Mouse (Mus musculus) cerebellum, postnatal 14 days (tissue): ENCODE results near the gene Gm15319.
"Not testable (repeated sequence)": the region's sequence is repeated elsewhere in the genome, so short reads cannot be mapped to it uniquely, and the experiment has no call there.

Source experiments
- DNase-seq, 2 experiments: peaks; one replicate each; pipeline ENCODE4 v3.0.0; 2021; ENCODE audit warnings: mixed read lengths in 2 of 2

Gm15319 gene

DNA sequence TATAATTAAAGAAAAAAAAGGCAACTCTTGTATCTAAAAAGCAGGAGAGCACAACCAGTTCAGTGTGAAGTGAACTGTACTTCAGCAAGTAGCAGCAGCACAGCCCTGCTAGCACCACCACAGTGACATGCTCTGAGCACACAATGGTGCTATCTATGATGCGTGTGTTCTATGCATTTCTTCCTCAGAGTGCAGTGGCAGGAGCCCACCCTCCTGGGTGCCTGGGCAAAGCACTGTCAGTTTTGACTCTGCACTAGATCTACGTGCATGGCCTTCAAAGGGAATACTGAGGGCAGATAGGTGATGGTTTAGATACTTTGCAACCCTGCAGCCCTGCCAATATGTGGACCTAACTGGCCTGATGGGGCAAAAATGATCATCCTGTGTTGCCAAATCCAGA is at the start of gene Gm15319:
TSS of gene Gm15319 (minus strand) at position 101 of the 400 bp plus-strand sequence.
- DNase-seq: not testable (repeated sequence)

DNA sequence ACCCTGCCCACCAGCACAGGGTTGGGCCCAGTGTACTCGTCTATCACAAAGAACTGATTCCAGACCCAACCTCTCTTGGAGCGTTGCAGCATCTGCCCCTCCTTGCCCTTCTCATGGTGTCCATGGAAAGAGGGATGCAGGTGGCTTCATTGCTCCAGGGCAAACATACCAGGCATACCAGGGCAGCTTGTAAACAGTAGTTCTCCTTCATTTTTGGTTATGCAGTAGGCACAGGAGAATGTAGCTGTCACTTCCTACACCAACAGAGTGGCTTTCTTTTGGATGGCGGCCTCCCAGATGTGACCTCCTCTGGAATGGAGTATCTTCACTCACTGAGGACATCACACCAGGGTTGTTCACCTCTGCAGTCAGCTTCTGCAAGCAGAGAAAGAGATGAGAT is 47.3 kb upstream of the Gm15319 start:
- not testable (repeated sequence) for DNase-seq

DNA sequence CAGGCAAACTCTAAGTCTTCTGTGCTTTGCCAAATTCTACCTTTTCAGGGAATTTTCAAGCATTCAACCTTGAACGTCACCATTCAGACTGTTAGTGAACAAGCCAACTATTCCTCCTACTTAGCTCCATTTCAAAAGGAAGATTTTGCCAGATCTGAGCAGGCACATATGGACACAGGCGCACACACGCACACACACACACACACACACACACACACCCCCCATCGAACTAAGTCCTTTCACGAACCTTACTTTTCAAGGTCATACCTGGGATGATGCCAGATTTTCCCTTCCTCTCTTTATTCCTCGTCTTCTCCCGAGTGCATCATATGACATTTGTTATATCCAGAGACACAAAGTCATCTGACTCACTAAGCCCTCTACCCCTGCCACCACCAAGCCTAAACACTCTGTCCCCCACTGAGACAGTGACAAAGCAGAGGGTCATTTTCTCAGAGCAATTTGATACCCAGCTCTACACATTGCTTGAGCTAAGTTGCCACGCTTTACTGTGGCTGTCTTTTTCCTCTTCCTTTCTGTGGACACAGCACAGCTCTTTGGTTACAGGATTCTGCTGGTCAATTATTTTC is 45.5 kb upstream of the Gm15319 start:
- DNase-seq: peak; percentile 9 to 10

DNA sequence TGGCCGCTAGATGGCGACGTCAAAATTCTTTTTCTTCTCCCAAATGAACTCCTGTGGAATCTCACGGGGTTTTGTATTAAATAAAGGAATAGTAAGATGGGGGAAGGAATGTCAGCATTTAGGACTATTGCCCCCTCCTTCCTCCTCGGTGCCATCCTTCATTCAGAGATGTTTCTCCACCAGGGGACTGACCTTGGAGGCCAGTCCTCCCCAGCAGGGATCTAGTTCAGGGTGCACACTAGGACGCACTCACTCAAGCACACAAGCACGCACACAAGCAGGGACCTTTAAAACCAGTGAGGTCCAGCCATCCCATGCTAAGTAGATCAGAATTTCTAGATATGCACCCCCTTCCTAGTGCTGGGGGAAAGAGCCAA is 26.3 kb upstream of the Gm15319 start:
- peak; percentile 15 to 50 for DNase-seq

DNA sequence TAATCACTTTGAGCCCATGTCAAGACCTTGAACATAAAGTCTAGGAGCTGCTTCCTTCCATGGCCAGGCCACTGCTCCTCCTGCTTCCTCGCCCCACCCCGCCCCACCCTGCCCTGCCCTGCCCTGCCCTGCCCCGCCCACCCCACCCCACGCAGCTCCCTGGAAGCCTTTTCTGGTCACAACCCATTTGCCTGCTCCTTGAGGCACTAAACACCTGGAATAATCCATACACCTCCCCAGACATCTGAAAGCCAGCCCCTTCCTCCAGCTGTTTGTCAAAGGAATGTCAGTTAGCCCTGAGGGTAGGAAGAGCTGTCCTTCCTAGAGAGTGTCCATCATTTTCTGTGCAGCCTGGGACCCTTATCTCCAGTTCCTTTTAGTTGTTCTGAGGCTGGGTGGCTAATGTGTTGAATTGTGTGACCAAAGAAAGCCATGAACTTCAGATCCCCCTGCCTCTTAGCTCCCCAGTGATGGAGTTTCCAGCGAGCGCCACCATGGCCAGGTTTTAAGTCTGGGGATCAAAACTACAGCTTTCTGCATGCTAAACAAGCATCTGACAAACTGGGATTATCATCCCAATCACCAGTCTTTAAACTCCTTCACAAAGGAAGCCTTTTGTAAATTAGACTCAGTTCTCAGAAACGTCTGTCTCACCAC is 25.8 kb upstream of the Gm15319 start:
- DNase-seq: peak; percentile 23 to 35

DNA sequence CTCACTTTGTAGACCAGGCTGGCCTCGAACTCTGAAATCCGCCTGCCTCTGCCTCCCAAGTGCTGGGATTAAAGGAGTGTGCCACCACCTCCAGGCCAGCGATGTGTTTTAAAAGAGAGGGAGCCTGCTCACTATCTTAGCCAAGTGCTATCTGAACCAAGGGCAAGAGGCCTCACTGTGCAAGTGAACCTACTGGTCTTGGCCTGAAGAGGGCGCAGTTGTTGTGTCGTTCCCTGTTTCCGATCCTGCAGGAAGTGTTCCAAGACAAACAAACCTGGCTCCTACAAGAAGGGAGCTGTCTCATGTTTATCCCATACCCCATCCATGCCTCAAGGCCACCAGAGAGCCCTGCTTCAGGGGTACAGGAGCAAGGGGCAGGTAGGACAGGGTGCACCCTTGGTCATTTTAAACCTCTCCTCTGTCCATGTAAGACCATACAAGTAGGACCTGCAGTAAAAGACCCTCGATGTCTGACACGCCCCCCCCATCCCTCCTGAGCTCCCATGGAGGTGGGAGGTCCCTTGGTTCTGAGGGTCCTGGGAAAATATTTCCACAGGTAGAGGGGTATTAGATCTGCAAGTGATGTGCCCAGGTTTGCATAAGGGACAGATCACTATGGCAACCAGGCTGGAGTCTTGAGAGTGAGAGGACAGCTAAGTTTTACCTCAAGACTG is 24.2 kb upstream of the Gm15319 start:
- DNase-seq: peak; percentile 11 to 36

DNA sequence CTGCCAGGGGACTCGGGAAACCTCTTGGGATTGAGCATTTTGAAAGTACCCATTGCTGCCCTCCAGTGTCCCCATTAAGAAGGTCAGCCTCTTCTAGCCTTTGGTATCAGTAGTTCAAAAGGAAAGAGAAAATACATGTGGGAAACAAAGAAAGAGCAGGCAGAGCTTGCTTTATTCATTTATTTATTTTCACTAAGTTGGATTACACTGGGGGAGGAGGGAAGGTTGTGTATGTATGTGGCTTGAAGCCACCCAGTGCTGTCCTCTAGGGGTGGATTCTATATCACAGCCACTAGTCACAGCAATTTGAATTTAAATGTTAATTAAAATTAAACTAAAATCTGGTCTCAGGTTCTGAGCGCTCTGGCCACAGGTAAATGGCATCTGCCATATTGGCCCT is 22.0 kb upstream of the Gm15319 start:
- DNase-seq: not testable (repeated sequence)

DNA sequence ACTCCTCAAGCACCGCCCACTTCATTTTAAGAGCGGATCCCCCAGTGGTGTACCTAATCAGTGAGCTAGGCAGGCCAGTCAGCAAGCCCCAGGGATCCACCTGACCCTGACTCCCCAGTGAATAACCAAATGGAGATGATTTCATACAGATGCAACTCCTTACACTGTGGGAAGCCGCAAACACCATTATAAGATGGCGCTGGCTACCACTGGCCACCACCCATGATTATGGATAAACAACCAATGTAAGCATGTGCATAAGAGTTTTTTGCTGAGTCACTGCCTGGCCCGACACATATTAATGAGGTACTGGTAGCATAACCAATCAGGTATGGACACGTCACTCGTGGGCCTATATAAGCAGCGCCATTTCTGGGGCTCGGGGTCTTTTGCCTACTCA is 21.1 kb upstream of the Gm15319 start:
- DNase-seq: peak in 1 of 2 experiments; percentile 3

DNA sequence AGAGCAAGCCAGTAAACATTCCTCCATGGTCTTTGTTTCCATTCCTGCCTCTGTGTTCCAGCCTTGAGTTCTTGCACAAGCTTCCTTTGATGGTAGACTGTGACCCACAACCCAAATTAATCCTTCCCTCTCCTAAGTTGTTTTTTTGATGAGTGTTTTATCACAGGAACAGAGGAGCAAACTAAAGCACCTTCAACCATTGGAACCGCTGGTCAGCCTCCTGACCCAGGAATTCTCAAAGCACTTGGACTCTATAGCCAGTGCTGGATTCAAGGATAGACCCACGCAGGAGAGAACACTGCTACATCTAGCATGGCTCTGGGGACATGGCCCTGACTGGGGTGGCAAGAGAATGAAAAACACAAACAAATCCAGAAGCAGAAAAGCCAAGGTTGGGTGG is 19.1 kb upstream of the Gm15319 start:
- DNase-seq: not testable (repeated sequence)

DNA sequence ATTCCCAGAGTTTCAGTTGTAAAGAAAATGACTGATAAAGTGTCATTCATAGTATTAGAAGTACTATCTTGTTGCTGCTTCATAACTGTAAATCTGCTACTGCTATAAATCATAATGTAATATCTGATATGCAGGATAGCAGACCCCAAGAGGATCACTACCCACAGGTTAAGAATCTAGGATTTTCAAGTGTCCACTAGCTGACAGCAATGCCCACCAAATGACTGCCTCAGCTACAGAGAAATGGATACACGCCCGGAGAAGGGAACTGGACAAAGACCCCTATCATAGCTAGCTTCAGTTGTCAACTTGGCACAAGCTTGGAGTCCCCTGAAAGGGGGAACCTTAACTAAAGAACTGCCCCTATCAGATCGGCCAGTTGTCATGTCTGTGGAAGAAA is 18.6 kb upstream of the Gm15319 start:
- not testable (repeated sequence) for DNase-seq

DNA sequence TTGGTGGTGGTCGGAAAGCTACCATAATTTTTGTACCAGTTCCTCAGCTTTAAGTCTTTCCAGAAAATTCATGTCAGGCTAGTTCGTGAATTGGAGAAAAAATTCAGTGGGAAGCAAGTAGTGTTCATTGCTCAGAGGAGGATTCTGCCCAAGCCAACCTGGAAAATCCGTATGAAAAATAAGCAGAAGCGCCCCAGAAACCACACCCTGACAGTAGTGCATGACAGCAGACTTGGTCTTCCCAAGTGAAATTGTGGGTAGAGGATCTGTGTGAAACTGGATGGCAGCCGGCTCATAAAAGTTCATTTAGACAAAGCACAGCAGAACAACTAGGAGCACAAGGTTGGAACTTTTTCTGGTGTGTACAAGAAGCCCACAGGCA is 18.2 kb upstream of the Gm15319 start:
- not testable (repeated sequence) for DNase-seq

DNA sequence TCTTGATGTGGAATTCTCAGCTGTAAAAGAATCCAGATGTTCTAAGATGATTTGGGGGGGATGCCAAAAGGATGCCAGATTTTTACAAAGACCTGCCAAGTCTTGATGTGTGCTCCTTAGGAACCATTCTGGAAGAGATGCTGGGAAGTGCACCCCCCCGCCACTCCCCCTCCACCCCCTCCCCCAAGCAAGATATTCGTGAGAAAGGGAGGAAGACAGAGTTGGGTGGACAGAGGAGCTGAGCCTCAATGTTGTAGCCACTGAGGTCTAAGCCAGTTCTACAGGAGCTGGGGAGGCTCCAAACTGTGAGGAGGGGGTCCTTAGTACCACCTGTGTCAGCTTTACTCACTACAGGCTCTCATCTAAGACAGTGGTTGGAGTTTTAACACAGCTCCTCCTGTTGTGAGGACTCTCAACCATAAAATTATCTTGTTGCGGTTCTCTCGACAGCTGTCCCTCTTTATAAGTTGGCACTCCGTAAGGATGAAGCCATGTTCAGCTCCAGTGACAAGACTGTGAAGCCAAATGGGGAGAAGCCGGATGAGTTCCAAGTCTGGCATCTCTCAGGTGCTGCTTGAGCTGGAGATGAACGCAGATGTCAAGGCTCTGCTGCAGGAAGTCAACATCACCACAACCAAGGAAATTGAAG is 17.7 kb upstream of the Gm15319 start:
- DNase-seq: peak; percentile 21 to 34

DNA sequence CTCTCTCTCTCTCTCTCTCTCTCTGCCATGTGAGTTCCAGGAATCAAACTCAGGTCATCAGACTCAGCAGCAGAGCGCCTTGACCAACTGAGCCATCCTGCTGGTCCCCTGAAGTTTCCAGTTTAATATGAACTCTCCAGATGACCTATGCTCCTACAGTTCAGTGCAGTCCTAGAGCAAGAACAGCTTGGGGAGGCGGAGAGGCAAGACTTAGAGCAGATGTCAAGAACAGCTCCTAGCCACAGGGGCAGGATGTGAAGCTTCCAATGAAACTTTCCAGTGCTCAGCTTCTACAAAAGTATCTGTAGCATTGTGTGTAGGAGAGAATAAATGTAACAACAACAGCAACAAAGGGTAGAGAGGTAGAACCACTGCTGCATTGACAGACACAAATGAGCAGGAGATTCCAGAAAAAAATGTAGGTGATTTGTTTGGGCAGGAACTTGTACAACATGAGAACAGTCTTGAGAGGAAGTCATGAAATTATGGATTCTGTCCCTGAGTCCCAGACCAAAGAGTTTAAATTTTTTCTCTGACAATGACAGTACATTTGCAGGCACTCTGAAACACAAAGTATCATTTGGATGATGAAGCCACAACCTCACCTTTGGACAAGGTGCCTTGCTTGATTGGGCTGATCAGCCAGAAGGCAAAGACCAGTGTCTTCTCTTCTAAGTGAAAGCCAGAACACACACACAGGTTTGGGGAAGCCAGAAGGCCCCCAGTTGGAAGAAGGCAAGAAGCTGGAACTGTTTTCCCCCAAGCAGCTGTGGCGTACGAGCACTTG is 16.8 kb upstream of the Gm15319 start:
- peak in 1 of 2 experiments; percentile 7 for DNase-seq

DNA sequence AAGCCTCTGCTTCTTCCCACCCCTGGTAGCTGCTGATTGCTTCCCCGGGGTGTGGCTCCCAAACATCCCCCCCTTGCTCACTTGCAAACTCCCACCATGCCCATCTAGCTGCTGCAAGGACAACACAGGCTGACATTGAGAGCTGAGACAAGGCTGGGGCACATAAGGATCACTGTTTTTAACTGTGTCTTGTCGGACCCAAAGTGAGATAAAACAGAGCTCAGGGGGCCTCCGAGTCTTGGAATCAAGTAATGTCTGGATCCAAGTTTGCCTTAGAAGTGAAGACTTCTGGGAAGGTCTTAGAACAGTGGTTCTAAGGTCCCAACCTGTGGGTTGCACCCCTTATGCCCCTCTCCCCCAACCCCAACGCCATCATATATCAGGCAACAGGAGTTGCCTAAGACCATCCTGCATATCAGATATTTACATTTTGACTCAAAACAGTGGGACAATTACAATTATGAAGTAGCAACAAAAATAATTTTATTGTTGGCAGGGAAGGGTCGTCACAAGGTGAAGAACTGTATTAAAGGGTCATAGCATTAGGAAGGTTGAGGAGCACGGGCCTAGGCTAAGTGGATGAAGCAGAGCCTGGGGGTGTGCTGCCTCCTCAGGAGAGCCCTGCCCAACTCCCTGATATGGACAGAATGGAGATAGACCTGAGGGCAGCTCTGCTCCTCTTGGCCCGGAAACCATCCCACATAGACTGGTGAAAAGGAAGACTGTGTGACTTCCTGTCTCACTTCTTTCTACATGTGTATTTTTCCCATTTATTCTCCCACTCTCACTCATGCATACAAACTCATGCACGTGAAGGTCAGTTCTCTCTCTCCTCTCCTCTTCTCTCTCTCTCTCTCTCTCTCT is 16.0 kb upstream of the Gm15319 start:
- peak; percentile 29 to 35 for DNase-seq

DNA sequence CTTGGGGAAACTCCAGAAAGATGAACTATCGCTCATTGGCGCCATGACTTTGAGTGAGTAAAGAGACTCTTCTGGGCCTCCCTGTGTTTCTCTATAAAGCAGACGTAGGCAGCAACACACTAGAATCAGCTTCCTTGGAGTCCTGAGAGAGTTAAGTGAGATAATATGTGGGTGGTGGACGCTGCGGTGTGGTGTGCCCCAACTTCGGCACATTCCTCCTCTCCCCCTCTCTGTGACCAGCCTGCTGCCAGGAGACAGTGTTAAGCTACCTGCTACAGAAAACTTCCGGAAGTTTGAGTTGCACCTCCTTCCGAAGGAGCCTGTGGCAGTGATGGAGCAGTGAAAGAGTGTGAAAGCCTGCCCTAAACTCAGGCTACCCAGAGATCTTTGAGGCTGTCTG is 15.3 kb upstream of the Gm15319 start:
- peak; percentile 7 to 8 for DNase-seq

DNA sequence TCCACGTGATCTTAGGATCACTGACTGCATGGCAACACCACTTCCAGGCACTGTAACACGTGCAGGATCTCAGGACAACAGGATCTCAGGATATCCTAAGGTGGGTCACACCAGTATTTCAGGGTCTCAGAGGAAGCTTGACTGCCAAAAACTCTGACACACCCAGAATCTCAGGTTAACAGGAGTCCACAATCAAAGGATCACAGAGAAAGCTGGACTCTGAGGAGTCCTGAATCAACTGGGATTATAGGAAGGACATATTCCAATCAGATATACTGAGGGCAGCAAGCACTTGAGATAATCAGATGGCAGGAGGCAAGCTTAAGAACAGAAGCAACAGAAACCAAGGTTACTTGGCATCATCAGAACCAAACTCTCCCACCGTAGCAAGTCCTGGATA is 12.7 kb upstream of the Gm15319 start:
- DNase-seq: not testable (repeated sequence)

DNA sequence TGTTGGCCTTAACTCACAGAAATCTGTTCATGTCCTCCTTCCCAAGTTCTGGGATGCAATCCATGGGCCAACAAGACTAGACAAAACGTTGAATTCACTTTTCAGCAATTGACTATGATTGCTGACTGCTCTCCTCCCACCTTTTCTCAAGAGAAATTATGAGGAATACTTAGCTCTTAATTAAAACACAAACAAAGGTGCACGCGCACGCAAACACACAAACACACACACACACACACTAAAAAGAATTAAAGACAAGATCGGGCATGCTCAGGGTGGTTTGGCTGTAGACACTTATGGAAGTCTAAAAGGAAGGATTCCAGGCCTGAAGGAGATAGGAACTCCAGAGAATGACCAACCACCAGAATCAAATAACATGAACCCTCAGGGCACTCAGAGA is 6.6 kb downstream of the Gm15319 start:
- DNase-seq: not testable (repeated sequence)

DNA sequence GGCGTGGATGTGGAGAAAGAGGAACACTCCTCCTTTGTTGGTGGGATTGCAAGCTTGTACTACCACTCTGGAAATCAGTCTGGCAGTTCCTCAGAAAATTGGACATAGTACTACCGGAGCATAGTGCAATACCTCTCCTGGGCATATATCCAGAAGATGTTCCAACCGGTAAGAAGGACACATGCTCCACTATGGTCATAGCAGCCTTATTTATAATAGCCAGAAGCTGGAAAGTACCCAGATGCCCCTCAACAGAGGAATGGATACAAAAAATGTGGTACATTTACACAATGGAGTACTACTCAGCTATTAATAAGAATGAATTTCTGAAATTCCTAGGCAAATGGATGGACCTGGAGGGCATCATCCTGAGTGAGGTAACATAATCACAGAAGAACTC is 9.4 kb downstream of the Gm15319 start:
- not testable (repeated sequence) for DNase-seq

DNA sequence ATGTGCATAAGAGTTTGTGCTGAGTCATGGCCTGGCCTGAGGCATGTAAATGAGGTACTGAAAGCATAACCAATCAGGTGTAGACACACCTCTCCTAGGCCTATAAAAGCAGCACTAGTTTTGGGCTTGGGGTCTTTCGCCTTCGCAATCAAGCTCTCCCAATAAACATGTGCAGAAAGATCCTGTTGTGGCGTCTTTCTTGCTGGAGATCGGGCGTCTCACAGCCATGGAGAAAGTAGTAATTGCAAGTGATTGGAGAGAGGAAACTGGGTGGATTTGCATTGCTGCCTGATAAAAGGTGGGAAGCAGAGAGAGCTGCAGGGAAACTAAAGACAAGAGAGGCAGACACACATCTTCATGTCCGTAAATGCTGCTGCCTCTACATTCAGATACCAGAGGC is 60.3 kb downstream of the Gm15319 start:
- DNase-seq: not testable (repeated sequence)

DNA sequence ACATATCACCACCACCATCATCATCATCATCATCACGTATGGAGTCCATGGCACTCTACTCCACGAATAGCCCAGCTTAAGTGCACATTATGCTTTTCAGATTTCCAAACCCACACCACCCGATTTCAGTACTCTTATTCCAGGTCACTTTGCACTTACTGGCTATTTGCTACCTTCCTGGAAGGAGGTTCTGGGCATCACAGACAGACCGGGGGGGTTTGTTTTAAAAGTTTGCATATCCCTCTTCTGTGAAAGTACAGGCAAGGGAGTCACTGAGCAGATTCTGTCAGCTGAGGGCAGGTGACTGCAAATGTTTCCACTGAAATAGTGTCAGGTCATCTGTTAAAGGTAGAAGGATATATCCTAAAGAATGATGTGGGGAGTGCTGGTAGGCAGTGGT is 63.0 kb downstream of the Gm15319 start:
- not testable (repeated sequence) for DNase-seq

DNA sequence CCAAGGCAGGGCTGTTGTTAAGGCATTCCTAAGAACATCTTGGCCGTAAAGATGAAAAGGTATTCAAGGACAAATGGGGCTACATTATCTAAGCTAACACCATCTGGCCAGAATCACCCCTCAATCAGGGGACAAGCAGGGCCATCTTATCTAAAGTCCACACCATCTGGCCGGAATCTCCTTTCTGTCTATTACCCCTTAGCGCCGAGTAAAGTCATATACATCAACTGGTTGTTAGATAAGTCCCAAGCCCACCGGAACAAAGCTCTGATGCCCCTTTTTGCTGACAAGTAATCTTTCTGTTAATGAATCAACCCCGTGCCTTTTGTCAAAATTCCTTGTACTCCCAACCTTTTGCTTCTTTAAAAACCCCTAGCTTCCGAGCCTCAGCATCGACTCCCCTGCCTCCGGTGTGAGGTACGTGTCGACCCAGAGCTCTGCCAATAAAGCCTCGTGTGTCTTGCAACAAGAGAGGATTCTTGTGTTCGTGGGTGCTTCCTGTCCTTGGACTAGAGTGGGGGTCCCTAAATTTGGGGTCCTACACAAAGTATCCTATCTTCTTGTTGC is 65.0 kb downstream of the Gm15319 start:
- DNase-seq: peak; percentile 29 to 41
